Mouse (Mus musculus) E14TG2a.4 (cell line): Measurements from ENCODE around the gene Pcnt.

Experiments used
- CTCF ChIP-seq: conservative IDR thresholded peaks from 2 replicates; pipeline ENCODE4 v1.5.1; 2014; ENCODE audit warnings: low read length
- NANOG ChIP-seq: IDR thresholded peaks from 2 replicates; pipeline ENCODE4 v1.6.1; 2014; ENCODE audit warnings: borderline replicate concordance, low read length, mixed read lengths
- POU5F1 ChIP-seq: IDR thresholded peaks from 2 replicates; pipeline ENCODE4 v1.6.1; 2014; ENCODE audit warnings: low read length, borderline replicate concordance

GRCm38 (mm10) chr10:76371736-76372135 lies 70.8 kb downstream of the Pcnt start:
- no peak for TF ChIP-seq CTCF
- TF ChIP-seq NANOG, result no peak
- TF ChIP-seq POU5F1, result no peak
